Mouse (Mus musculus) left cerebral cortex, adult 8-10 months (tissue): ENCODE data around the gene Rnf145. TPM values are rescaled to one million over a fixed set of nuclear protein-coding genes. Genes with fewer than 3 reads are reported as not detected.
A peak's percentile ranks its signal among the peaks of the same experiment; 100 is the strongest.

Experiments
- DNase-seq, 2 experiments: peaks; one replicate each; pipeline ENCODE4 v3.0.0; 2022; ENCODE audit warnings: low spot score in 2 of 2
- total RNA-seq, 4 experiments: library from RNA; stranded (reverse); gene quantifications; 2 replicates each; pipeline ENCODE4 v1.2.4; 2022

The Rnf145 gene
- 100 to 1,000 TPM in 1 of 4 experiments, 10 to 100 TPM in 3; 88.8 to 104 (median 97.9) TPM for total RNA-seq

DNA sequence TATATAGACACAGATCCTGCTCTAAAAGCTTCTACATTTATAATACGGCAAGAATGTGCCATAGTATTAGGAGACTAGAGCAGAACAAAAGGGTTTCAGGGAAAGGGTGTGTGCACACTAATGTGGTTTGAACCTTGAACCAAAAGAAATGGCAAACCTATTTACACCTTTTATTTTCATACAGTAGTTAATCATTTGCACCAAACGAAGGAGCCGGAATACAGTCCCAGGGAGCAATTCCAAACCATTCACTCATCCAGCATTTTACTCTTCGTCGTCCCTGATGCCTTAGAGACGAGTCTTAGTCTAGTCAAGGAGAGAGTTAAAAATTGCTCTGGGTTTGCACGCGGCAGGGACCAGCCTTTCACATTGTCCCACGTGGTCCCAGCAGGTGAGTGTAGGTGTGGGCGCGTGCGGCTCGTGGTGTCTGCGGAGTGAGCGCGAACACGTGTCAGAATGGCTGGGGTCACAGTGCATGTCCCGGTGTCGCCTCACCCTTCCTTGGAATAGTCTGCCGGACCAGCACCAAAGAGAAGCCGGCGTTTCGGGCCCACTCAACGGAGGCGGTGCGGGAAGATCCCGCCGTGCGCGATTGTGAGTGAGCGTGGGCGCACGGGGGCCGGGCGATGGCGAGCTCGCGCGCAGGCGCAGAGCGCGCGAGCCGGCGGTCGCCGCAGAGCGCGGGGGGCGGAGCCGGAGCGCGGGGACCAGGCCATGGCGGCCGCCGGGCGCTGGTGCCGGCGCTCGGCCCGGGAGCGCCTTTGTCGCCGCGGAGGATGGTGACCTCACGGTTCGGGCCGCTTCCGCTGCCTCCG, at the start of gene Rnf145:
Gene Rnf145, plus strand, starts transcription at position 684 of the 815 bp plus-strand sequence.
- peak; percentile 77 to 81 for DNase-seq

DNA sequence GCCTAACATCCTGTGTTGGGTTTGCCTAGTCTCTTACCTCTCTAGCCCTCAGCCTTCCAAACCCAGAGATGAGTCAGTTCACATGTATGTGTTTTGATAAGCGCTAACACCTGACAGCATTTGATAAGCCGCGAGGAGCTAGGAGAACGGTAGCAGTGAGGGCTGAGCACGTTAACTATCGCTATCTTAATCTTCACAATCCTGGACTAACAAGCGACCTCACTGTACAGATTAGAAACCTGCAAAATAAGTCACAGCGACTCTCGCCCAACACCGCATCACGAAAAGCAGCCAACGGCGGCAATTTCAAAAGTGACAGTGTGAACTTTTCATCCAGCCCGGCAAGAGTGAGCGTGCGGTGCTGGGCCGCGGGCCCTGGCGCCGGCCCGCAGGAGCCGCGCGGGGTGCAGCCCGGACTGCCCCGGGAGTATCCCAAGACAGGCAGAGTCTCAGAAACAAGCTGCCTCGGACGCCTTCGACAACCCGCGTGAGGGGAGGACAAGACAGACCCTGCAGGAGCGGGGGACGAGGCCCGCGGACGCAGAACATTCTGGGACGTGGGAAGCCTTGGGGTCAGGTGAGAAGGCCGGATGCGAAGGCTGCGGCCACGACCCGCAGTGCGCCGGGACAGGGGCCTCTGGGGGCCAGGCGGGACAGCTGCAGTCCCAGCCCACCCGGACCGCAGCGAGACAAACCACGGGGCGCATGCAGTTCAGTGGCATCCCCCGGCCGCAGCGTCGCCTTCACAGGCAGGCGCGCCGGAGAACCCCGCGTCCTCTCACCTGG, 48.9 kb upstream of the Rnf145 start:
- no peak for DNase-seq

DNA sequence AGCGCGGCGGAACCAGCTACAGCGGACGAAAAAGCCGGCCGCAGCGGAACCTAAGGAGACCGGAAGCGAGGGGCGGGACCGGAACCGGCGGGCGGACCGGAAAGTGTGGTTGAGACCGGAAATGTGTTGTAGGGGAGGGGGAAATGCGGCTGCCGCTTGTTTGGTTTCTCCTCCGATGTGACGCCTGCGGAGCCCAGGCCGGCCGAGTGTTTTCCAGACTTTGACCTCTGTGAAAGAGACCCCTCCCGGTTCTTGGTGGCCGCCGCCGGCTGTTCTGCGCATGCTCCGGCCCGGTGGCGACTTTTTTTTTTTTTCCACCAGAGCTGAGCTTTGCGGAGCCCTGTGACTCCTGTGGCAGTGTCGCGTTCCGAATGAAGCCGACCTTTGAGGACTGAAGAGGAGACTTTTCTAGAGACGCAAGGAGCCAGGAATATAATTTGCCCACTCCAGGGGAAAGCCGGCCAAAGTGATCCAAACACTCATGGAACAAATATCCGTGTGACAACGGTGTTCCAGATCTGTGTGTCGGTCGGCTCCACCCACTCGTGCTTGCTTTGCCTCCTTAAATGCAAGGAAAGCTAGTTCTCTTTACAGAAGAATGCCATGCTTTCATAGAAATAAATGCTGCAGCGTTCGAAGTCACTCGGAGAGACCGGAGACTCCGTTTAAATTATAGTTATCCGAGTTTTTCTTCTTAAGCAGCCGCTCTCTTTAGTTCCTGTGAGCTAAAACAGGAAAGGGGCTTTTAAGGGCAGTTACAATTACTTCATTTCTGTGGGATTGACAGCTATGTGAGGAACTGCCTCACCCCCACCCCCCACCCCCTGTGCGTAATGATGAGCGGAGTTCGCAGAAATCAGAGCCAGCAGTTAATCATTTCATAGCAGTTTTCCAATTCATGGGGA, 48.1 kb upstream of the Rnf145 start, which contains the start of gene Ublcp1:
Gene Ublcp1, minus strand, starts transcription at position 67 of the 905 bp plus-strand sequence.
- peak; percentile 88 for DNase-seq

DNA sequence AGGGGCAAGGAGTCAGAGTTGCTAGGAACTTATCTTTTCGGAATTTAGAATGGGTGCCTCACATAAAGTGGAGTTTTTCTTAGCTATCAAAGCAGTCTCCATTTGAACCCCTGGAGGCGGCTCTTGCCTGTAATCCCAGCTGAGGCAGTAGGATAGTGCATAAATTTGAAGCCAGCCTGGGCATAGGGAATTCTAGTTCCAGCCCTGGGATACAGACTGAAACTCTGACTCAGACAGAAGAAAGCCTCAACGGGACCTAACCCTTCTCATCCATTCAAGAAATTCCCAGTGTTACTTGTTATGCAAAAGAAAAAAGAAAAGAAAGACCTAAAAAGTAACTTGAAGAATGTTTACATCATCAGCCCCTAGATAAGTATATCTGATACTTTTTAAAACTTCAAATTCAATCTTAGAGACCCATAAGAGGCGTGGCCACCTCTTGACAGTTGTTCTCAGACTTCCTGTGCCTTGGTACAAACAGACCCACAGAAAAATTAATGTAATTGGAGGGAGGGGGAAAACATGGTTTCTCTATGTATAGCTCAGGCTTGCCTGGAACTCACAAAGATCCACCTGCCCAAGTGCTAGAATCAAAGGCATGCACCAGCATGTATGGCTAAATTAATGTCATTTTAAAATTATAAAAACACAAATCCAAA, 47.3 kb upstream of the Rnf145 start:
- DNase-seq = no peak

DNA sequence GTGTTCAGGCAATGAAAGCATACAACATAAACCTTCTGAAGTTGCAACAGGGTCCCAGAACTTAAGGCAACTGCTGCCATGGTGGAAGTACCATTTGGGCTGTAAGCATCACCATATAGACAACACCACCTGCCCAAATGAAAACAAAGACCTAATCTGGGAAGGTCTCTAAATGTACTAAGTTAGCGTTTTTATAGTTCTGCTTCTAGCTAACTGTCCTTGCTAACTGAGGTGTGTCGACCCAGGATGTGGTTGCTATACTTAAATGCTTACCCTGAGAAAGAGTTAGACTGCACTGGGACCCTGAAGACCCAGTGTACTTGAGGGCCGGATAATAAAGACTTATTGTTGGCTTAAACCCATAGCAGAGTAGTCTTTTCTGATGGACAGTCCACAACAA, 43.3 kb upstream of the Rnf145 start:
- no peak for DNase-seq

DNA sequence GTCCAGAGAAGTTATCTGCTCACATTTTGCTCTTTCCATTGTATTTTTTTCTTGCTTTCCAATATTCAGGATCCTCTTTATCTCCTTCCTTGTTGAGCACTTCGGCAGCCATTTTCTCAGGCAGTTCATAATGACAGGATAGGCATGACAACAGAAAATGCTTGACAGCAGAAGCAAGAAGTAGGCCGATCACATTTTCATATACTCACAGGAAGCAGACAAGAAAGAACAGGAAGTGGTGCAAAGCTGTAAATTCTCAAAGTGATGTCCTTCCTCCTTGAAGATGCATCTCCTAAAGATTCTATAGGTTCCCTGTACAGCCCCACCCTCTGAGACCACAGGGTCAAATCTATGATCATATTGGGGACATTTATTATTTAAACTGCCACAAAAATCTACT, 42.3 kb upstream of the Rnf145 start:
- no peak for DNase-seq

DNA sequence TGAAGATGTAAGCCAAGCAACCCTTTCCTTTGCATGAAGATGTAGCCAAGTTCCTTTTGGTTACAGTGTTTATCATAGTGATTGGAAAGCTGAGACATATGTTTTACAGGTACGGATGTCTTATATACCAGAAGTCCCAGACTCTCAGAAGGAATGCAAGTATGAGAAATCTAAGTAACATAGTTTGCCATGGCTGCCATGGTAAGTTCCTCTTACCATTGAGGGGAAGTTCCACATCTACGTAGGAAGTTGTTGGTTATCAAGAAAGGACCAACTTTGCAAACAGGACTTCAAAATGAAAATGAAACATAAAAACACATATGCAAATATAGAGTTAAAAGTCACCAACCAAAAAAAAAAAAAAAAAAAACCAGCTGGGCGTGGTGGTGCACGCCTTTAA, 40.4 kb upstream of the Rnf145 start:
- no peak for DNase-seq

DNA sequence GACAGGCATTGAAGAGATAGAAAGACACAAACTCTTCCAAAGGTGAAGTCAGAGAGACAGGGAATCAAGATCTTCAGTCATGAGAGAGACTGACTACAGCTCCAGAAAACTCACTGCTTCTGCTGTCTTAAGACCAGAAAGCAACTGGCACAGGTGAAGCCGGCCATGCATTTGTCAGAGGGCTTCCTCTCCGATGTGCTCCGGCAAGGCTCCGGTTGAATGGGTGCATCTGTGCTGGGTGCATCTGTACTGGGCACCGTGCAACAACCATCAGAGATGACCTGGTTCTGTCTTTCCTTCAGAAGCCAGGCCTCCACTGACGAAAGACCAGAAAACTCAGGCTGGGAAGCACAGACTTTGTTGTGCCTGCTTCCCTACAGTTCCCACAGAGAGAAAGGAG, 38.5 kb upstream of the Rnf145 start:
- no peak for DNase-seq

DNA sequence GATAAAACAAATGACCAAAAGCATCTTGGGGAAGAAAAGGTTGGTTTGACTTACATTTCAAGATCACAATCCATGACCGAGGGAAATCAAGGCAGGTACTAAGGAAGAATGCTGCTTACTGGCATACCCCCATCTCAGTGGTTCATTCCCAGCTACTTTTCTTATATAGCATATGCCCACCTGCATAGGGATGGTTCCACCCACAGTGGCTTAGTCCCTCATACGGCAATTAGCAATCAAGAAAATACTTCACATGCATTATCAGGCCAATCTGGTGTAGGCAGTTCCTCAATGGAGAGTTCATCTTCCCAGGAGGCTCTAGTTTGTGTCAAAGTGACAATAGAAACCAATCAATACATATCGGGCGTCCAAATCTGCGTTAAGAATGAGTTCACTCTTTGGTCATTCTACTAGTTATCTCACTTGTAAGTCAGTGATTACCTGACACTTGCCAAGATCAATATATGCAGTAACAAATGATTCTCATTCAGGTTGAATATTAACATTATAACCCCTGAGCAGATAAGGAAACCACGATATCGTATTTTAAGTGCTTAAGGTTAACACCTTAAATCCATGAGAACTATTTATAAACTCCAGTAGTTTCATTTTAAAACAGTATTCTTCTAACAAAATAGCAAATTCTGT, 33.6 kb upstream of the Rnf145 start:
- no peak for DNase-seq

DNA sequence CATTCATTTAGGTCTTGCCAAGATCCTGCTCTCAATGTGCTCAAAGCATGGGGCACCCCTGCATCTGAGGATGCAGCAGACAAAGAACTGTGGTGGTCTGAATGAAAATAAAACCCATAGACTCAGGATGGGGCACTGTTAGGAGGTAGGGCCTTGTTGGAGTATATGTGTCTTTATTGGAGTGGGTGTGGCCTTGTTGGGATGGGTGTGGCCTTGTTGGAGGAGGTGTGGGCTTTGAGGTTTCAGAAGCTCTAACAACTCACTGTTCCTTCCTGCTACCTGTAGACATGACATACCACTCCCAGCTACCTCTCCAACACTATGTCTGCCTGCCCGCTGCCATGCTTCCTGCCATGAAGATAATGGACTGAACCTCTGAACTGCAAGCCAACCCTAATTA, 29.6 kb upstream of the Rnf145 start:
- DNase-seq = no peak

DNA sequence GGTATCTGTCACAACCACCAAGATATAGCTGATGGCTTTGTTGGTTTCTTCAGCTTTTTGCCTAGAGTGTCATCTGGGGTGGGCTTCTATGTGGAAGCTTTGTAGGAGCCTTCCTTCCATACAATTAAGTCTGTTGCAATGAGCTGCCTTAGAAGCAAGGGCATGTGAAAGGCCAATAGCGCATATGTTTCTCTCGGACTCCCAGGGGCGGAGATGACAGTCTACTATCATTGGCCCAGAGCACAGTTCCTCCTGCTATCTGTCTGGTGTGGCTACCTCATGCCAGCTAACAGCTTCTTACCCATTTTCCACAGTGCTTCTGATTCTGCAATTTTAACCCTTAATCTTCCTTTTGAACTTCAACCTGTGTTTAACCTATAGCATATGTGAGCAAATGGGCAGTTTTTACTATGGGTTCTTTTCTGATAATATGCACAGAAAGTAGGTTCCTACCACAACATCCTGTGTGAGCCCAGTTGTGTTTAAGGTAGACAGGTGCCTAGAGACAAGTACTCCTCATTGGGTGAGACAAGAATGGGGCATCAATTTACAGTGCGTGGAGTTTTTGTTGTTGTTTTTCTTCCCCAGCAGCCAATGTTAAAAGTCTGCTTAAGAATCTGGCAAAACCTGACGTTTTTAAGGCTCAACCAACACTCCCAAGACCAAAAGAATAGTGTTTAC, 24.0 kb upstream of the Rnf145 start:
- DNase-seq = no peak

DNA sequence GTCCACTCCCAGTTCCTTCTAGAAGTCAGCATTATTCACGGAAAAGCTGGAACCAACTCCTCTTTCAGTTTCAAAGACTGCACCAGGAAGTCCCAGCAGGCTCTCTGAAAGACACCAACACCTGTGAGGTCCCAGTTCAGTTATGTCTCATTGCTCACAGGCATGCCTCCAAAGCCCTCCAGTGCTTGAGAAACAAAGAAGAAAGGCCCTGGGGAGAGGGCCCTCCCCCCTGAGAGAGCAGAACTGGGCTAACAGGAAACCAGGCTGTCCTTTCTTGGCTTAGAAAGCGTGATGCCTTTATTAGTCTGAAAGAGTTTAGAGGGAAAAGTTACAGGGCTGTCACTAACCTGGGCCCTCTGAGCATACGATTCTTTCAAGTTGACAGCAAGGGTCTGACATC, 22.5 kb upstream of the Rnf145 start:
- DNase-seq = no peak

DNA sequence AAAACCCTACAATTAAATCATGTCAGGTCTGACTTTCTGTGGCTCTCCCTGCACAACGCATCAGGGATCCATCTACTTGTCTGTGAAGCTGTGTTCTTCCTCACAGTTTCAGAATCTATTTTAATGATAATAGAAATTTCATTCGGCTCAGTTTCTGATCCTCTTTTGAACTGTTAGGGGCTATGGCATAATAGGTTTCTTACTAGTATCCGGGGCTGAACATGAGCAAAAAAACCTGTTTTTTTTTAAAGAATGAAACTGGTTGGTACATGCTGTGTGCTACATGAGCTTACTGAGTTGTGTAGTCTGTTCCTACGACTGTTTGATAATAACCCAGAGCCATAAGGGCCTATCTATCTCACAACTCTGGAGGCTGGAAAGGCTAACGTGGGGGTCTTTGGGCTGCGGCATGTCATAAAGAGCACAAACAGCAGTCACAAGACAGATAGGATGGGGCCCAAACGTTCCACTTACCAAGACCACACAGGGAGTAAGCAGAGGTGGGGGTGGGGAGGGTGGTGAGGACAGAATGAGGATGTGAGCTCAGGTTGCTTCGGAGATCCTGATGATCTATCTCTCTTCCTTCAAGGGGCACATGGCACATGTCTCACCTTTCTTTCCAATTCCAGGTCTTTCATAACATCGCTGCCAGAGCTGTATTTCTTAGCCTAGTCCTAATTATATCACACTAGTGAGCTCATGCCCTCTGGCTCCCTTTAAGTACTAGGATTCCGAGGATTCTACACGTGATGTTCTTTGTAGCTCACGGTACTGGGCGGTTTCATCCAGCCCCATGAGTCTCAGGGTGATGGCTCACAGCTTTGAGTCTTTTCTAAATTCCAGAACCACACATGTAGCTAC, 20.1 kb upstream of the Rnf145 start:
- DNase-seq = no peak

DNA sequence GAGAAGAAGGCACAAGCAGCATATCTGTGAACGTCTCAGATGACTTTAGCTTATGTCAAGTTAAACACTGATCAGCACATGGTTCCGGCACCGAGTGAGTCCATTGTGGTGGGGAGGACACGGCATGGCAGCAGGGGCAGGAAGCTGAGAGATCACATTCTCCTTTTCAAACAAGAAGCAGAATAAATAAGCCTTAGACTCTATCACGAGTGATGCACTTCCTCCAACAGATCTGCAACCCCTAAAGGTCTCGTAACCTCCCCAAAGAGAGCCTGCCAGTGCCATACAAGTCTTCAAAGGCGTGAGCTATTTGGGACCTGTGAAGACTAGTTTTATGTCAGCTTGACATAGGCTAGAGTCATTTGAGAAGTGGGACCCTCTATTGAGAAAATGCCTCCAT, 17.8 kb upstream of the Rnf145 start:
- DNase-seq = no peak

DNA sequence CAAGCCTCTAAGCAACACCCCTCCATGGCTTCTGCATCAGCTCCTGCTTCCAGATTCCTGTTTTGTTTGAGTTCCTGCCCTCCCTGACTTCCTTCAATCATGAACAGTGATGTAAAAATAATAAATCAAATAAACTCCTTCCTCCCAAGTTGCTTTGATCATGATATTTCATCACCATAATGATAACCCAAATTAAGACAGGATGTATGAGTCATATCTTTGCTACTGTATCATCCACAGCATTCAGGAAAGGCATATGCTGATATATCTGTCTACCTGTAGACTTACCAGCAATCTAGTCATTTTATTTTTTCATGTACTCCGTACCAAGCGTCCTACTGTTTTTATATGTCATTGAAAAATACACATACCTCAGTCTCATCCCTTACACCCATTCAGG, 17.3 kb upstream of the Rnf145 start:
- DNase-seq = no peak

DNA sequence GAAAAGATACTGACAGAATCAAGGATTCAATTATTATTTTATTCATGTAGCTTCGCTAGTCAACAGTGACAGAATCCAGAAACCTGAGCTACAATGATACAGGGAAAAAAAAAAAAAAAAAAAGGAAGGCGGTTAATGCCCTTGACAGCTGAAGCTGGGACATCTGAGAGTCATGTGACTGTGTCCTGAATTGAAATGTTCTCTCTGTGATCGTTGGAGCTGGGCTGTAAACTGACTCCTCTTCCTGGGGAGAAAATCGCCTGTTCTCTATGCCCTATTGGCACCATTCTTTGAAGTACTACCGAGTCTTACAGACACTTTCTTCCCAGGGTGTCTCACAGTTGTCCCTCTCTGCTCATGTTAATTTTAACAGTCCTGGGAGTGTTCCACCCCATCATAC, 15.8 kb upstream of the Rnf145 start:
- no peak for DNase-seq

DNA sequence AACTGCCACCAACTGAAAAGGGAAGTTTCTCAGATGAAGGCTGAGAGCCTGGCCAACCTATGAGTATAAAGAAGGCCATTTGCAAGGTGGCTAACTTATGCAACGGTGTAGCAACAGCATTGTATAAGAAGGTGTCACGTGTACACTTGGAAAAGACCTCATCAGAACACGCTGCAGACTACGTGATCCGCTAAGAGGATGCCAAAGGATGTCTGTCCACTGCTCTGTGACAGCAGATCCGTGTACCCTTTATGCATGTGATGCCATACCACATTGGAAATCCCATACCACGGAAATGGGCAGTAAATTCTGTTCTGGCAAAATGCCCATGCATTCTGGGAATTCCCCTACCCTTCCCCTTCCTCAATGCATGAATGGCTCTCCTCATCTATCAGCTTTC, 14.6 kb upstream of the Rnf145 start:
- DNase-seq = no peak

DNA sequence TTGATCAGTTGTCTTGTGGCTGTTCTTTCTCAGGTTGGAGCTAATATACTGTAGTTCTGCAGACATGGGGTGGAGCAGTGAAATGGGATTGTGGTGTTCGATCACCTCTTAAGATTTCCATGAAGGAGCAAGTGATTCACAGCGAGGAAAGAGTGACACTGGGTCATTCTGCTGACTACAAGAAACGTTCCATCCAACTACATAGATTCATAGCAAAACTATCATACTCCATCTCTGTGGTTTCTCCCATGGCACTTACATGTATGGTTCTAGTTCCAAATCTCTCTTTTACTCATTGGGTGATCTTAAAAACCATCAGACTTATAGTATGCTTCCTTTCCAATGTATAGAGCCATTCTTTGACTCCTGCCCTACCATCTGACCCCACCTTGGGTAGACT, 14.0 kb upstream of the Rnf145 start:
- DNase-seq = no peak

DNA sequence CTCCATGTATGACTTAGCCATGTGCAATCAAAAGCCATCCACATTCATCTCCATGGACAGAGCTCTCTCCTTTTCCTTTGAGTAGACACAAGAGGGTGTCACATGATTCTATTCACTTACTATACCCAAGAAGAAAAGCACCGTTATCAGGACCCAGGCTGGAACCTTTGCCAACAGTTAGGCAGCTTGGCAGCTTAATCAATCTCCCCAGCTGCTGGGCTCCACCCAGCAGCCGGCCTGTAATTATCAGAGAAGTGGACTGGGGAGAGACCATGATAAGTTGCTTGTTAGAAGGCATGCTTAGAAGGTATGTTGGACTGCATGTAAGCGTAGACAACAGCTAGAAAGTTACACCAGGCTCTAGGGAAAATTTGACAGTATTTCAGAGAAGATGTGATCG, 9.9 kb upstream of the Rnf145 start:
- no peak for DNase-seq
